Mouse (Mus musculus): ENCODE measurements around the gene Spg11. TPM values are rescaled to one million over a fixed set of nuclear protein-coding genes. Genes with fewer than 3 reads are reported as not detected.

The Spg11 gene
- polyA plus RNA-seq, 2 experiments, result 8.7 to 11.4 TPM

DNA sequence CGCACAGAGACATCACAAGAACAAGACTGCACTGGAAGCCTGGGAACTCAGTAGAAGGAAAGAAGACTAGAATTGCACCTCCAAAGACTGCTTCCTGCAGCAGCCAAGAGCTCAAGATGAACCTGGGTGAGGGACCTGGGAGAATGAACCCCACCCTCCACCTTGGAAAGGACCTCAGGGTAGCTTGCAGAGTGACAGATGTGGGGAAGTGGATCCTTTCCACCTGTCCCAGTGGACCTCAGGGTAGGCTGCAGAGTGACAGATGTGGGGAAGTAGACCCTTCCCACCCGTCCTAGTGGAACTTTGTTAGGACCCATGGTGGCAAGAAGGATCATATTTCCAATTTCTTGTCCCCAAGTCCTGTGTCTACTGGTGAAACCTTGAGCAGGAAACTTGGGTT is 37.1 kb upstream of the Spg11 start:
- DNase-seq (ENCODE audit: low spot score) (no peak), ATAC-seq (ENCODE audit: low FRiP score, low read depth) (no peak)
- Histone ChIP-seq H3K27me3 (ENCODE audit: control insufficient read depth, insufficient read depth, low read length) (no peaks in the 10 kb centered on the region), H3K4me3 (replicated peaks; ENCODE audit: low read length) (no peak overlapping the region), H3K4me1 (ENCODE audit: control insufficient read depth, insufficient read depth, low read length) (no peaks in the 10 kb centered on the region), H3K36me3 (ENCODE audit: control insufficient read depth, insufficient read depth, low read length) (peaks cover 24% of the 10 kb centered on the region), H3K9me3 (ENCODE audit: control insufficient read depth, low read length) (no peaks in the 10 kb centered on the region), H3K4me2 (replicated peaks; ENCODE audit: low read depth, low read length, severe bottlenecking) (no peak overlapping the region), H3K27ac (replicated peaks; ENCODE audit: low read depth, low read length) (no peak overlapping the region), H3K9ac (ENCODE audit: low read depth, low read length, severe bottlenecking) (no peak overlapping the region)
- 82% methylated on average over 2 of the region's 2 CpGs for WGBS
- no peak for TF ChIP-seq POLR2A (IDR thresholded peaks at IDR 0.05; ENCODE audit: borderline replicate concordance, extremely low read depth, insufficient read depth, insufficient read length)

DNA sequence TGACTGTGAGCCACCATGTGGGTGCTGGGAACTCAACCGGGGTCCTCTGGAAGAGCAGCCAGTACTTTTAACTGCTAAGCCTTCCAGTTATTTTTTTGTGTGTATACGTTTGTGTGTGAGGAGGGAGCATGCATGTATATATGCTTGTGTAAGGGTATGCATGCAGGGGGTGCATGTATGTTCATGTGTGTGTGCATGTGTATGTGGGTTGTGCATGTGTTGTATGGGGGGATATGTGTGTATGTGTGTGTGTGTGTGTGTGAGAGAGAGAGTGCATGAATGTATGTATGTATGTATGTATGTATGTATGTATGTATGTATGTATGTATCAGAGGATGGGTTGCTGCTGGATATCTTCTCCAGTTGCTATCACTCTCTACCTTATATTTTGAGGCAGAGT is 36.3 kb upstream of the Spg11 start:
- Histone ChIP-seq H3K27ac (replicated peaks; ENCODE audit: low read depth, low read length) (no peak overlapping the region), H3K4me3 (replicated peaks; ENCODE audit: low read length) (no peak overlapping the region), H3K4me1 (ENCODE audit: control insufficient read depth, insufficient read depth, low read length) (no peaks in the 10 kb centered on the region), H3K36me3 (ENCODE audit: control insufficient read depth, insufficient read depth, low read length) (peaks cover 24% of the 10 kb centered on the region), H3K4me2 (replicated peaks; ENCODE audit: low read depth, low read length, severe bottlenecking) (no peak overlapping the region), H3K9ac (ENCODE audit: low read depth, low read length, severe bottlenecking) (no peak overlapping the region), H3K9me3 (ENCODE audit: control insufficient read depth, low read length) (no peaks in the 10 kb centered on the region), H3K27me3 (ENCODE audit: control insufficient read depth, insufficient read depth, low read length) (no peaks in the 10 kb centered on the region)
- DNase-seq (ENCODE audit: low spot score) (no peak), ATAC-seq (ENCODE audit: low FRiP score, low read depth) (no peak)
- no peak for TF ChIP-seq POLR2A (IDR thresholded peaks at IDR 0.05; ENCODE audit: borderline replicate concordance, extremely low read depth, insufficient read depth, insufficient read length)
- 96% methylated on average over 2 of the region's 2 CpGs for WGBS

DNA sequence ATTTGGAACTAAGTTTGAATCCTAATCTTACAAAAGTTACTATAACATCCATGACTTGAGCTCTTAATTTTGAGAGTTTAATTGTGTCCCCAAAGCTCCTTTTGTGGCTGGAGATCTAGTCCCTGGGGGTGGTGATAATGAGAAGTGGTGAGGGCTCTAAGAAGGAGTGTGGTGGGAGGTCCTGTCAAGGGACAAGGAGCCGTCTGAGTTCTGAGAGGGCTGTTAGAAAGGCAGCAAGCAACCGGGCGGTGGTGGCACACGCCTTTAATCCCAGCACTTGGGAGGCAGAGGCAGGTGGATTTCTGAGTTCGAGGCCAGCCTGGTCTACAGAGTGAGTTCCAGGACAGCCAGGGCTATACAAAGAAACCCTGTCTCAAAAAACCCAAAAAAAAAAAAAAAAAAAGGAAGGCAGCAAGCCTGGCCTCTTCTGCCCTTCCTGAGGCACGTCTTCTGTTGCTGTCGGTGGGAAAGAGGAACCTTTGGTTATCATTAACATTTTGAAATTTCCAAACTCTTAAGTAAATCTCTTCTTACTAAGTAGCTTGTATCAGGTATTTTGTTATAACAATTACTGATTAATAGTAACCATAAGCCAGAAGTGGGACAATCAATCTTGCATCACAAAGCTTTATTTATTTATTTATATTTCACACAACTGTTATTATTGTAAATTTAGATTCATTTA is 35.6 kb upstream of the Spg11 start:
- no peak overlapping the region for H3K4me3 ChIP-seq (replicated peaks; ENCODE audit: low read length)
- DNase-seq (ENCODE audit: low spot score) (no peak), ATAC-seq (ENCODE audit: low FRiP score, low read depth) (no peak)
- H3K9ac ChIP-seq (ENCODE audit: low read depth, low read length, severe bottlenecking), result no peak overlapping the region
- no peak overlapping the region for H3K27ac ChIP-seq (replicated peaks; ENCODE audit: low read depth, low read length)
- no peak overlapping the region for H3K4me2 ChIP-seq (replicated peaks; ENCODE audit: low read depth, low read length, severe bottlenecking)
- peaks cover 4% of the 10 kb centered on the region; the same call in 1 of the 2 replicates for H3K4me1 ChIP-seq (ENCODE audit: control insufficient read depth, insufficient read depth, low read length)
- no peak for TF ChIP-seq POLR2A (IDR thresholded peaks at IDR 0.05; ENCODE audit: borderline replicate concordance, extremely low read depth, insufficient read depth, insufficient read length)
- peaks cover 24% of the 10 kb centered on the region for H3K36me3 ChIP-seq (ENCODE audit: control insufficient read depth, insufficient read depth, low read length)
- no peaks in the 10 kb centered on the region for H3K27me3 ChIP-seq (ENCODE audit: control insufficient read depth, insufficient read depth, low read length)
- WGBS, result 84% methylated on average over 6 of the region's 7 CpGs
- no peaks in the 10 kb centered on the region for H3K9me3 ChIP-seq (ENCODE audit: control insufficient read depth, low read length)

DNA sequence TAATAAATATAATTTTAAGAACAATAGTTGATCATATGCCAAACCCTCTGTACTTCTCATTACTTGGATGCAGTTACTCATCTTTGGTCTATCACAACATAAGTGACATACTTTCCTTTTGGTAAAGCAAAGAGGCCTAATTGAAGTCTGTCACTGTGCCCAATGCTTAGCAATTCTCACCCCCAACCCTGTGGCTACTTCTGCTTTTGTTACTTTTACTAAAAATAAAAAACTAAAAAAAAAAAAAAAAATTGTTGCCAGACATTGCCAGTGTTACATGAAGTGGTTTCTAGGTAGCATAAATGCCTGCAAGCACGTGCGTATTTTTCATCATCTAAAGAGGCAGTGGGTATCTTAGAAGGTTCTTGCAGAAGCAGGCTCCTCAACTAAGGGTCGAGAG is 34.7 kb upstream of the Spg11 start:
- ATAC-seq (ENCODE audit: low FRiP score, low read depth), result no peak
- H3K9ac ChIP-seq (ENCODE audit: low read depth, low read length, severe bottlenecking), result no peak overlapping the region

DNA sequence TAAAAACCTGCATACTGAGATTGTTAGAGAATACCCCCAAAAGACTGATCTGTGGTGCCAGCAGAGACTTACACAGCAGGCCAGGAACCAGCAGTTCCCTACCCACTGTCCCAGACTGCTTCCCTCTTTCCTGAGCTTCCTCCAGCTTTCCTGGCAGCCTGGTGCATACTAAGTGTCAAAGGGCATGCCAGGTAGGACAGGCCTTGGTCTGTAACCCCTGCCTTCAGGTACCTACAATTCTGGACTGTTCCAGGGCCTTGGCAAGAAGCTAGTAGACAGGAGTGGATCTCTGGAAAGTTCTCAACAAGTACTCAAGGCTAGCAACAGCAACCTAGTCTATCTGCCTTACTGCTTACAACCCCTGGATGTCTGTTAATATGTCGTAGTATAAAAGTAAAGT is 33.0 kb upstream of the Spg11 start:
- H3K36me3 ChIP-seq (ENCODE audit: control insufficient read depth, insufficient read depth, low read length), result peaks cover 24% of the 10 kb centered on the region
- no peaks in the 10 kb centered on the region for H3K27me3 ChIP-seq (ENCODE audit: control insufficient read depth, insufficient read depth, low read length)
- H3K4me1 ChIP-seq (ENCODE audit: control insufficient read depth, insufficient read depth, low read length), result peaks cover 9% of the 10 kb centered on the region; the same call in 1 of the 2 replicates
- H3K4me3 ChIP-seq (replicated peaks; ENCODE audit: low read length), result no peak overlapping the region
- no peak for ATAC-seq (ENCODE audit: low FRiP score, low read depth)
- no peak overlapping the region for H3K27ac ChIP-seq (replicated peaks; ENCODE audit: low read depth, low read length)
- no peak for TF ChIP-seq POLR2A (IDR thresholded peaks at IDR 0.05; ENCODE audit: borderline replicate concordance, extremely low read depth, insufficient read depth, insufficient read length)
- no peak for DNase-seq (ENCODE audit: low spot score)
- no peak overlapping the region for H3K4me2 ChIP-seq (replicated peaks; ENCODE audit: low read depth, low read length, severe bottlenecking)
- no peaks in the 10 kb centered on the region for H3K9me3 ChIP-seq (ENCODE audit: control insufficient read depth, low read length)
- H3K9ac ChIP-seq (ENCODE audit: low read depth, low read length, severe bottlenecking), result no peak overlapping the region
- WGBS, result 78% methylated on average over 1 of the region's 1 CpGs

More for the DNA sequence above, 34.7 kb upstream of the Spg11 start:
- no peak for DNase-seq (ENCODE audit: low spot score)
- Histone ChIP-seq H3K9me3 (ENCODE audit: control insufficient read depth, low read length) (no peaks in the 10 kb centered on the region), H3K27me3 (ENCODE audit: control insufficient read depth, insufficient read depth, low read length) (no peaks in the 10 kb centered on the region), H3K4me1 (ENCODE audit: control insufficient read depth, insufficient read depth, low read length) (peaks cover 9% of the 10 kb centered on the region; the same call in 1 of the 2 replicates), H3K27ac (replicated peaks; ENCODE audit: low read depth, low read length) (no peak overlapping the region), H3K4me2 (replicated peaks; ENCODE audit: low read depth, low read length, severe bottlenecking) (no peak overlapping the region), H3K4me3 (replicated peaks; ENCODE audit: low read length) (no peak overlapping the region), H3K36me3 (ENCODE audit: control insufficient read depth, insufficient read depth, low read length) (peaks cover 24% of the 10 kb centered on the region)
- TF ChIP-seq POLR2A (IDR thresholded peaks at IDR 0.05; ENCODE audit: borderline replicate concordance, extremely low read depth, insufficient read depth, insufficient read length), result no peak
- WGBS, result 86% methylated on average over 3 of the region's 3 CpGs
